Mouse (Mus musculus): ENCODE measurements around the gene Cyp4v3.

DNA sequence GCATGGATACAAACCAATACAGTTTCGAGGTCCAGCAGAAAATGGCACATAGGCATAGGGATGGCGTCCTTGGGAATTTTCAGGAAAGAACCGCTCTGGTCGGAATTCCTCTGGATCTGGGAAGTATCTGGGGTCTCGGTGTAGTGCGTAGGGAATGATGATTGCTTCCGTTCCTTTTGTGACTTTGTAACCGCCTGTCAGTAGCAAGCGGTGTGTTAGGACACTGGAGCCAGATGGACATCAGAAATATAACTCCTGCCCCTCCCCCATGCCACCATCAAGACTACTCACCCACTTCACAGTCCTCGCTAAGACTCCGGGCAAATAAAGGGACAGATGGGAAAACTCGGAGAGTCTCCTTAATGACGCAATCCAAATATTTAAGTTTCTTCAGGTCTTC is 24.6 kb downstream of the Cyp4v3 start, which contains the start of gene Gm45753:
- TF ChIP-seq CTCF (IDR thresholded peaks at IDR 0.05; ENCODE audit: extremely low read depth, insufficient read depth, low read length) (no peak), POLR2A (IDR thresholded peaks at IDR 0.05; ENCODE audit: extremely low read depth, insufficient read depth, low read length) (no peak)
